Mouse (Mus musculus): ENCODE data around the gene Slc25a30.

GRCm38 (mm10) chr14:75819341-75819740, 32.5 kb upstream of the Slc25a30 start:
- TF ChIP-seq POLR2A (IDR thresholded peaks at IDR 0.05; ENCODE audit: insufficient read depth, low read depth, low read length) = no peak
- TF ChIP-seq CTCF (IDR thresholded peaks at IDR 0.05; ENCODE audit: insufficient read depth, low read depth, low read length) = no peak
